Mouse (Mus musculus) megakaryocyte, adult 5-6 weeks (primary cell): ENCODE results near the gene C130060K24Rik. TPM values are rescaled to one million over a fixed set of nuclear protein-coding genes. Genes with fewer than 3 reads are reported as not detected.

Experiments used
- ATAC-seq: 2 replicates; pipeline ENCODE4 v1.8.0; 2016; ENCODE audit warnings: mild to moderate bottlenecking, inconsistent platforms; ENCODE audit not compliant: poor library complexity, severe bottlenecking
- total RNA-seq, 2 experiments: library from RNA; stranded (forward) in 1 of 2; stranded (reverse) in 1 of 2; fragments of 153-499, 151-499 nt in 1 of 2; fragments of 221-1000, 200-1000 nt in 1 of 2; gene quantifications; 2 replicates each; pipeline versions ENCODE4 v1.2.3 to v1.2.4; 2015 to 2017

Gene C130060K24Rik
- not detected in 2 replicates for total RNA-seq (2015)
- total RNA-seq (2017), result not detected in 2 replicates

DNA sequence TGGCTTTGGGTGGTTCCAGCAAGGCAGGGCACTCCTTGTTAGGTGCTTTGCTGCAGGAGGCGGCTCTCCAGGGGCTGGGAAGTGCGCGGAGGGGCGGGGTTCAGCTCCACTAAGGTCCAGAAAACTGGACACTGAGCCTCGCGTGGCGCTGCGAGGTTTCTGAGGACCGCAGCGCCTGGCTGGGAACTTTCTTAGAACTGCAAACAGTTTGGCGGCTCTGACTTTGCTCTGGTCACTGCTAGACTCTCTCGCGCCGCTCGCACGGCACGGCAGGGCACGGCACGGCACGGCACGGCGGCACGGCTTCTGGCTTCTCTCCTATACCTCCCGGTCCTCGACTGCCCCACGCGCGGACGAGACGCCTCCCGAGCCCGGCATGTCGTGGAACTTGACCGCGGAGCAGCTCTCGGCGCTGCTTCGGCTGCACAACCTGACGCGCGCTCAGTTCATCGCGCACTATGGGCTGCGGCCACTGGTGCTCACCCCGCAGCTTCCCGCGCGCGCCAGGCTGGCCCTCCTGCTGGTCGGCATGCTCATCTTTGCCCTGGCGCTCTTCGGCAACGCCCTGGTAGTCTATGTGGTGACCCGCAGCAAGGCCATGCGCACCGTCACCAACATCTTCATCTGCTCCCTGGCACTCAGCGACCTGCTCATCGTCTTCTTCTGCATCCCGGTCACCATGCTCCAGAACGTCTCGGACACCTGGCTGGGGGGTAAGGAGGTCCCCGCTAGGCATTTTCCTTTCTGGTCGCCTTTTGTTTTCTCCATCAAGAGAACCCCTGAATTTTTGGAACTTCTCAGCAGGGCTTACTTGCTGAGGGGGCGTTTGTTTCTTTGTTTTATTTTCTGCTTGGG lies at the start of gene C130060K24Rik:
Gene C130060K24Rik (plus strand): TSS at position 188 of the 855 bp plus-strand sequence.
- no peak for ATAC-seq

- no peak for ATAC-seq
Measured at GRCm38 (mm10) chr6:65334246-65334645, 46.7 kb upstream of the C130060K24Rik start.

DNA sequence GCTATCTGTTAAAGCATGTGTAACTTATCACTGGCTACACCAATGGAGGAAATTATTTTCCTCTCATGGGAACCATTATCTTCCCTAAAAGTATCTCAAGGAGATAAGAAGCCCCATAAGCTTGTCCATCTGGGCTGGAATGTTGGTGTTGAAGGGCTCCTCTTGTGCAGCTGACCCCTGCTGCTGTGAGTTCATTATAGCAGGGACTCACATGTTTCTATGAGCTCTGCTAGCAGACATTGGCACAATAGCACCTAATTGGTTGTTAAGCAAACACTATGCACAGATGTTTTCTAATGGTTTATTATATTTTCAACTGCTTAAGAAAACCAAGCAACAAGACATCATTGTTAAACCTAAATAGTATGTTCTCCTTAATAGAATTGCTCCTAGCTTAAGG lies 41.5 kb upstream of the C130060K24Rik start:
- no peak for ATAC-seq

- no peak for ATAC-seq
Measured at GRCm38 (mm10) chr6:65341360-65341759, 39.5 kb upstream of the C130060K24Rik start.

GRCm38 (mm10) chr6:65347736-65348135 lies 33.2 kb upstream of the C130060K24Rik start:
- ATAC-seq, result no peak

- no peak for ATAC-seq
Measured at GRCm38 (mm10) chr6:65348255-65348654, 32.6 kb upstream of the C130060K24Rik start.

DNA sequence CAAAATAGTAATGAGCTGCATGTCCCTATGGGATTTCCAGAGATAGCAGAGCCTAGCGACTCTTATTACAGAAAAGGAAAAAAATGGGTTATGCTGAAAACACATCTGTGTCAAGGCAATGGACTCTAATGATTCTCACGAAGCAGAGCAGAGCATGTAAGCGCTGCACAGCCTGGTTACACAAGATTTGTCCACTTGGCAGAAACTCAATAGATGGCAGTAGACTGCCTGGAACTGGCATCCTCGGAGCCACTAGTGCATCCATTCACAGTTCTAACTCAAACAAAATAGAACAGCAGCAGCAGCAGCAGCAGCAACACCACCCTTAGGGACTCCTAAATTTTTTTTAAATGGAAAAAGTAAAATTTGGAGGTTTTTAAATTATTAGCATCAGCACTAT lies 29.3 kb upstream of the C130060K24Rik start:
- ATAC-seq, result no peak

GRCm38 (mm10) chr6:65375918-65376317 lies 5.0 kb upstream of the C130060K24Rik start:
- ATAC-seq, result no peak

- no peak for ATAC-seq
Measured at GRCm38 (mm10) chr6:65421888-65422287, 41.0 kb downstream of the C130060K24Rik start.

DNA sequence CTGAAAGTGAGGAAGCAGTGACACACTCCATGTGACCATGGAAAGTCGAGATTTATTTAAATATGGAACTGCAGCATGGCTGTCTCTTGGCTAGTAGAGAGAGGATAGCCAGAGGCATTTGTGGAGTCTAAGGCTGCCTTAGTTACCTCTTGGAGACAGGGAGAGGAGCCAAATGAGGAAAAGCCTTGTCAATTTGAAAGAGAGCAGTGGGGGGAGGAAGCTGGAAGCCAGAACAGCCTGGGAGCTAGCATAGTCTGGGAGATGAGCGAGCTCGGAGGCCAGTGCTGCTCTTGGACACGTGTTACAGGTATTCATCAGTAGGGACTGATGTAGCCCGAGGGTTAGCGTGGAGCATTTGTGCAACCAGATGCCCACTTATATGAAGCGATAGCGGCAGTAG lies 46.2 kb downstream of the C130060K24Rik start:
- ATAC-seq, result no peak

- no peak for ATAC-seq
Measured at GRCm38 (mm10) chr6:65433159-65433558, 52.3 kb downstream of the C130060K24Rik start.

DNA sequence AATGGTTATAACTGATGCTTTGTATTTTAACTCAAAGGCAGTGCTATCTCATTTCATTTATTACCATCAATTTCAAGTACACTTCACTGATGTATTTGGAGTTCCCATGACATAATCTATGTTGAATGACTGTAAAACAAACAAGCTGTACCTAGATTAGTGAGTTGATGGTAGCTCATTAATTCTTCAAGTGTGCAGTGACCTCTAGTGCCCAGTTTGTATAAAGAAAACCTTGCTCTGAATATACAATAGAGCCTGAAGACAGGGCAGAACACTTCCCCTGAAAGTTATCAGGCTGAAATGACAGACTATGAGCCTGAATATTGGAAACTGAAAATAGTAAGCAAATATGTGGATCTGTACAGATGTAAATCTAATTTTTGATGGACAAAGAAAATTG lies 72.6 kb downstream of the C130060K24Rik start:
- ATAC-seq, result 0 out of 2 replicates have a peak, but pooled peaks have one; percentile 47

GRCm38 (mm10) chr6:65465294-65465693 lies 84.4 kb downstream of the C130060K24Rik start:
- ATAC-seq, result no peak

- no peak for ATAC-seq
Measured at GRCm38 (mm10) chr6:65470320-65470719, 89.4 kb downstream of the C130060K24Rik start.

DNA sequence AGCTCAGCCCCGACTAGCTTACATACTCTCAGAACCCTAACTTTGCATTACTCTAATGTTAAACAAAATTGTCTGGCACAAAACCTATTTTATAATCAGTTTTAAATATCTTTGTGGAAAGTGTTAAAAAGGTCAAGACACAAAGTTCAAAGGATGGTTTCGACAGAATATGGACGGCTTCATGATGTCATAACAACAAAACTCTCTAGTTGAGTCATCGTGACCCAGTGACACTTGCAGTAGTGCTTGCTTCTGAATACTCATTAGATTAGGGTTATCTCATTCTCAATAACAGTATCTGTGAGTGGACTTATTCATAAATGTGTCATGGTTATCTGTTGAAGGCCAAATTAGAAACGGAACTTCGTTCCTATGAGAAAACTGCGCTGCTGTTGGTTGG lies 91.5 kb downstream of the C130060K24Rik start:
- ATAC-seq, result no peak

DNA sequence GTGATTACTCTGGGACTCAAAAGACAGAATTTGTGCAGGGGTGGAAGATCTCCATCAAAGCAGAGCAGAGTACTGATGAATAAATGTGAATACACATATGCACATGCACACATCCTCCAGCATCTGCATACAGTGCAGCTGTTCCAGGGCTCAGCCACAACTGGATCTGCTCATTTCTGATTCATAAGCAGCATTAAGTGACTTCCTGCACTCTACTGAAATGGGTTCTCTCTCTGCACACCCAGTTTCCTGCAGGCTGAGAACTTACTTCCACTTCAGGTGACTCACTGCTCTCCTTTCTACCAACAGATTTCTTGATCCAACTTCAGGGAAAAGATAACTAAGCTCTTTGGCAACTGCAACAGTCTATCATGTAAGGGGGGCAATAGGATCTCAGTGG lies 117.9 kb downstream of the C130060K24Rik start:
- ATAC-seq, result no peak

Other genes starting within 250 kb of the C130060K24Rik start
- gene Hpgds, start 236.2 kb upstream of the C130060K24Rik start, total RNA-seq (2015), result 0.22 TPM in 1 of 2 replicates, not detected in the other
- gene Hpgds, start 236.2 kb upstream of the C130060K24Rik start, total RNA-seq (2017), result 0.08 and 0.22 TPM in 2 replicates
- gene Tnip3, start 144.2 kb downstream of the C130060K24Rik start, total RNA-seq (2015), result 1.3 and 2.6 TPM in 2 replicates
- gene Tnip3, start 144.2 kb downstream of the C130060K24Rik start, total RNA-seq (2017), result 3.9 and 7.8 TPM in 2 replicates